Mouse (Mus musculus): ENCODE measurements around the gene Nrip3.

Gene Nrip3

GRCm38 (mm10) chr7:109781470-109782203 is at the start of gene Nrip3:
Gene Nrip3, minus strand, starts transcription at chr7:109782025.
- in situ Hi-C loops (cut with MseI, MboI), result no loop called here

GRCm38 (mm10) chr7:109831376-109831775 is 49.6 kb upstream of the Nrip3 start:
- in situ Hi-C loops (cut with MseI, MboI), result no loop called here

GRCm38 (mm10) chr7:109826911-109827310 is 45.1 kb upstream of the Nrip3 start:
- in situ Hi-C loops (cut with MseI, MboI), result no loop called here

GRCm38 (mm10) chr7:109825293-109825692 is 43.5 kb upstream of the Nrip3 start:
- in situ Hi-C loops (cut with MseI, MboI), result no loop called here

DNA sequence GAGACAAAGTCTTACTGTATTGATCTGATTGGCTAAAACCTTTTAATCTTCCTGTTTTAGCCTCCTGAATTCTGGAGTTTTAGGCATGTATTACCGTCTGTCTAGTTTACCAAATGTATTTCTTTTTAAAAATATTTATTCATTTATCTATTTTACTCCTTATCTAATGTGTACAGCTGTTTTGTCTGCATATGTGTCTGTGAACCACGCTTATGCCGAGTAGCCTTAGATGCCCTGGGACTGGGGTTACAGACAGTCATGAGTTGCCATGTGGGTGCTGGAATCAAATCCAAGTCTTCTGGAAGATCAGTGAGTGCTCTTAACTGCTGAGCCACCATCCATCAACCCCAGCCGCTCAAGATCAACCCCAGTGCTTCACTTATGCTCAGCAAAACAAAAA is 36.8 kb upstream of the Nrip3 start:
- in situ Hi-C loops (cut with MseI, MboI), result no loop called here

- in situ Hi-C loops (cut with MseI, MboI), result no loop called here
These were observed 36.1 kb upstream of the Nrip3 start for GRCm38 (mm10) chr7:109817954-109818353.

DNA sequence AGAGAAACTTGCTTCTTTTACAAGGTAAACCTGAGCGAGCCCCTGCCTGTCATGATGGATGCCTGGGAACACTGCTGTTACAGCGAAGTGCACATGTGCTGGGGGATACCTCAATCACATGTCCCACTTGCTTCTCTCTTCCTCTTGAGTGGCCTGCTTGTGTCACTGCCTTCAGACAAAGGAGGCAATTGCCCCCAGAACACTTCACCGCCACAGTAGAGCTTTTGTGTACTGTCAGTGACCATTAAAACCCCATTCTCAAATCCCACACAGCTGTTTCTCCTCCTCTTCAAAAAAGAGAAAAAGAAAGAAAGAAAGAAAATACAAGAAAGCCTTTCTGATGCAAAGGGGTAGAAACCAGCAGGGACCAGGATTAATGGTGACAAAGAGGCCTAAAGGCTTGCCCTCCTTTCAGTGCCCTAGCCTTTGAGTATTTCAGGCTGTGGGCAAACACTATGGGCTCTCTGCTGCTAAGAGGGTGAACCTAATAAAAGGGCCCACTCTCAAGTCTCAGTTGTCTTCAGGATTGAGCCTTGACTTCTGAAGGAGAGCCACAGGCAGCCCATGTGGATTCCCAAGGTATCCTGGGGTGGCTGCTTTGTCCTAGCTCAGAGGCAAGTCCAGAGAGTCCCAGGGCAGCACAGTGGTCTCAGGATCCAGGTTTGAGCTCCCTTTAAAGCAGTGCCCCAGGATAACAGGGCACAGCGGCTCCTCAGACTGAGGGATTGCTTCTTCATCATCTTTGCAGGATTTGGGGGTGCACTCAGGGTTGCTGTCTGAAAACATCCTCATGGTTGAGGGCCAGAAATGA is 31.7 kb upstream of the Nrip3 start:
- in situ Hi-C loops (cut with MseI, MboI), result no loop called here

- in situ Hi-C loops (cut with MseI, MboI), result no loop called here
These were observed 26.0 kb upstream of the Nrip3 start for GRCm38 (mm10) chr7:109807616-109808485.

DNA sequence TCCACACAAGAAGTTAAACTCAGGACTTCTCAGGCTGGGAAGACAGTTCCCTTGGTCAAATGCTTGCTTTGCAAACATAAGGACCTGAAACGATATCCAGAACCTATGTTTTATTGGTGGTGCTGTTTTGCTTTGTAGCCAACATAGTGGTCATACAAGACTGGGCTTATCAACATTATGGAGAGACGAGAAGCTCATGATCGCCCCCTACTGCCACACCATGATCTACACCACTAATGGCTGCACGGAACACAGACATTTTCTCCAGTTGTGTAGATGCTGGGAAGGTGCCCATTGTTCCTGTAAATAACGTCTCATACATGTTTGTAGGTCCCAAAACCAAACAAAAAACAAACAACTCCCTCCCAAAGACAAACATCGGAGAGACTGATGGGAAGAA is 23.0 kb upstream of the Nrip3 start:
- in situ Hi-C loops (cut with MseI, MboI), result no loop called here

- in situ Hi-C loops (cut with MseI, MboI), result no loop called here
These were observed 22.5 kb upstream of the Nrip3 start for GRCm38 (mm10) chr7:109804355-109804754.

DNA sequence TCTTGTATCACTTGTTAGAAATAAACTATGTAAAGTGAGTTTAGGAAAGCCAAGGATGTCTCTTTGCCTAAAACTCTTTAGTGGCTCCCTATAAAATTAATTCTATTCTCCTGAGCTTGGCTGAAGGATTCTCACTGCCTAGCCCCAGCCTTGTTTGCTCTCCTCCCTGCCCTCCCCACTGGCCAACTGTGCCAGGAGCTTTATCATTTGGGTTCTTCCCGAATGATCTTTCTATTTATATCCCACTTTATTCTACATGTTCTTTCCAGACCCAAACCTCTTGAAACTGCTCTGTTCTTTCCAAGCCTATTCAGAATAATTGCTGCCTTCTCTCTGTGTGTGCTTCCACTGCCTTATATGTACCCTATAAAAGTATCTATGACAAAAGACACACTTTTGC is 21.7 kb upstream of the Nrip3 start:
- in situ Hi-C loops (cut with MseI, MboI), result no loop called here

GRCm38 (mm10) chr7:109800626-109801025 is 18.8 kb upstream of the Nrip3 start:
- in situ Hi-C loops (cut with MseI, MboI), result no loop called here

DNA sequence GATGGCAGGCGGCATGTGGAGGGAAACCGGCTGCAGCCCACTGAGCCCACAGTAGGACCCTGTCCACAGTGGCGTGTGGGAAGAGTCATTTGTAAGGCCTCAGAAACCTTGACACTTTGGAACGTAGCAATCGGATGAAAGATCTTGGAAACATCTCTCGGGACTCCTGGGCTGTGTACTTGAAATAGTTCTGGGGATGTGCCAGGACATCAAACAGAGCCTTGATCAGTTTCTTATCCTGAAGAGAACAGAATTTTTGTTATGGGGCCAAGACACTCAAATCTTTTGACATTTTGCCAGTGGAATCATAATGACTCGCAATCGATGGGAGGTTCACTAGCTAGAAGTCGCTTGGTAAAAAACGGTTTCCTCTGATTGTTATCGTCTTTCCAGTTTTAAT is 17.3 kb upstream of the Nrip3 start:
- in situ Hi-C loops (cut with MseI, MboI), result no loop called here

DNA sequence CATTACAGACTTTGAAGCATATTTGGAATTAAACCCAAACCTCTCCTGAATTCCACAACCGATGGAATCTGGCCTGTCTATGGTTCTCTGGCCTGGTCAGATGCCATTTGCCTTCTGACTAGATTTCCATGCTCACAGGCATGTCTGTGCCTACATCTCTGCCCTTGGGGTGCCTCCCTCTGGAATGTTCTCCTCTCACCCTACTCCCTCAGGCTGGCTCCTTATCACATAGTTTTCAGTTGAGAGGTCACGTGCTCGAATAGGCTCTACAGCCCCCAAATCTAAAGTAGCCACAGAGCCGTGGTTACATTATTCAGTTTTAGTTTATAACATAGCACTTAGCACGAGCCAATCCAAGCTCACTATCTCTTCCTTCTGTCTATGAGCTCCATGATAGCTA is 13.7 kb upstream of the Nrip3 start:
- in situ Hi-C loops (cut with MseI, MboI), result no loop called here

- in situ Hi-C loops (cut with MseI, MboI), result no loop called here
These were observed 12.7 kb upstream of the Nrip3 start for GRCm38 (mm10) chr7:109794556-109794955.

- in situ Hi-C loops (cut with MseI, MboI), result no loop called here
These were observed 10.9 kb upstream of the Nrip3 start for GRCm38 (mm10) chr7:109792759-109793158.

DNA sequence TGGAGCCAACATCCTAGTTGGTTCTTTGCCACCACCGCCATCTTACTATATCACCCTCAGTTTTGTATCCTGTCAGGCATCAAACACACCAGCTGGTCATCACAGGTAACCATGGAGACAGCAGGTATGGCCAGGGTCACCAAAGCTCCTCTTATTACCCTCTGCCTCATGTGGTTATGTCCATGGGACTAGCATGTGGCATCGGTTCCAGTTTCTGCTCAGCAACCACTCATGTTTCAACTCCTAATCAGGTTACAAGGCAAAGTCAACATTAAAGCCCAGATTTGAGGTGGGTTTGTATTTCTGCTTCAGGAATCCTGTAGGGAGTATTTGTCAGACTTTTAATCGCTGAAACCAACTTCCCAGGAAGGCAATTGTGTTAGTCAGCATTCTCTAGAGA is 9.0 kb upstream of the Nrip3 start:
- in situ Hi-C loops (cut with MseI, MboI), result no loop called here

DNA sequence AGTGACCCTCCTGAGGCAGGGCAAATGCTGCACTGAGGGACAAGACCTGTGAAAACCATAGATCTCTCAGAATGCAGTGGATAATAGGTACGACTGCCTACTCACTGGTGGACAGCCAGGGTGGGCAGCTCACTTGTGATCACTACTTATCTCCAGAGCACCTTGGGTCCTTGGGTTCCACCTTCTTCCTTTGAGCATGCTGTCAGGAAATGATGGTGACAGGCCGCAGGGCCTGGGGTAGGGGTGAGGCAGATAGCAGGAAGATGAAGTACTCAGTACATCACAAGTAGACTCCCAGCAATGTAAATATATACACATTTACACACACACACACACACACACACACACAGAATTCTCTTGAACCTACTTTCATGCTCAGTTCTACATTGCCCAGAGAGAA is 6.0 kb upstream of the Nrip3 start:
- in situ Hi-C loops (cut with MseI, MboI), result no loop called here

GRCm38 (mm10) chr7:109783281-109783680 is 1.5 kb upstream of the Nrip3 start:
- in situ Hi-C loops (cut with MseI, MboI), result no loop called here

DNA sequence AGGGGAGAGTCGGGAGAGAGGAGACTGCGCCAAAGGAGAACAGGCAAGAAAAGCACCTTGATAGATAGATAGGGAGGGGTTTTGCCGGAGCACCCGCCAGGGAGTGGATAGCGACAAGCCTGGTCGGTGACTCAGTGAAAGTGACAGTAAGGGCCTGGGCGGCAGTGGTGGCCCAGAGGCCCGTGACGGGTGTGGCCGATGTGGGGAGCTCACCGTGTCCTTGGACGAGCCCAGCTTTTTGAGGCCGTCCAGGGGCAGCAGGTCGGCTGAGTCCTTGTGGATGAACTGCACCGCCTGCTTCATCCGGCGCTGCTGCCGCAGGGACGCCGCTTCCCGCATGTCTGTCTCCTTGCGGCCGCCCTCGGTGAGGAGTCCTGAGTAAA is 747 bp downstream of the Nrip3 start:
- in situ Hi-C loops (cut with MseI, MboI), result no loop called here

GRCm38 (mm10) chr7:109772251-109772650 is 9.6 kb downstream of the Nrip3 start:
- in situ Hi-C loops (cut with MseI, MboI), result no loop called here

GRCm38 (mm10) chr7:109768699-109769383 is 13.0 kb downstream of the Nrip3 start:
- in situ Hi-C loops (cut with MseI, MboI), result no loop called here

Measured in mouse trophoblast stem cell (cell line).